Mouse (Mus musculus) cerebellum, adult 18-20 months (tissue): ENCODE data around the gene Sema5b.
A peak's percentile ranks its signal among the peaks of the same experiment; 100 is the strongest.

Experiments
- DNase-seq, 2 experiments: peaks; one replicate each; pipeline ENCODE4 v3.0.0; 2021

The Sema5b gene

DNA sequence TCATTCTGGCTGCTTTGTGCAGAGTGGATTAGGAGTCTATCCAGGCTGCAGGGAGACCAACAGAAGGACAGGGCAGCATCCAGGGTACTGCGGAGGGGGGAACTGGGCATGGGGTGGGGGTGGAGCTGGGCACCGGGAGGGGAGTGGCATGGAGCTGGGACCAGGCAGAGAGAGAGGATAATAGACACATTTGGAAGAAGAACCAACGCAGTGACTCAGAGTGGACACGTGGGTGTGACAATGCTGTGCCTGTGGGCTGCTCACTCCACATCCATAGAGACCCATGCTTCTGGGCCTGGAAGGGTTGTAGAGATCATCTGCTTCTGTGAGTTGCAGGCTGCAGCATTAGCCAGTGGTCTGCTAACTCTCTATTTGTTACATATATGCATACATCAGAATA is 107.9 kb downstream of the Sema5b start:
- DNase-seq: no peak

DNA sequence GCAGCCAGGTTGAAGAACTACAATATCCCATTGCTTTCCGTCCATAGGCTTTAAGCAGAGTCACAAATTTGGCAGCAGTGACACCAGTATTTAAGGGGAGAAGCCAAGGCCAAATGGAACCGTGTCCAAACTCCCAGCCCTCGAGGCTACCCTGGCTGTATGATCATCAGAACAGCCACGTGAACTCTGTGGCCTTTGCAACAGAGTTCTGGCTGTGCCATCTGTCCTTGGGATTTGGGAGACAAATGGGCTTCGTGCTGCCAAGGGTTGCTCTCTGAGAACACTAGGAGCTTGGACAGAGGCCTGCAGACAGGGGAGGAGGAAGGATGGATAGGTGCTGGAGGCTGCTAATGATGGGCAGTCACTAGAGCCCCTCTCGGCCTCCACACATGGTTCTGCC is 111.3 kb downstream of the Sema5b start:
- DNase-seq: peak; percentile 83 to 94

DNA sequence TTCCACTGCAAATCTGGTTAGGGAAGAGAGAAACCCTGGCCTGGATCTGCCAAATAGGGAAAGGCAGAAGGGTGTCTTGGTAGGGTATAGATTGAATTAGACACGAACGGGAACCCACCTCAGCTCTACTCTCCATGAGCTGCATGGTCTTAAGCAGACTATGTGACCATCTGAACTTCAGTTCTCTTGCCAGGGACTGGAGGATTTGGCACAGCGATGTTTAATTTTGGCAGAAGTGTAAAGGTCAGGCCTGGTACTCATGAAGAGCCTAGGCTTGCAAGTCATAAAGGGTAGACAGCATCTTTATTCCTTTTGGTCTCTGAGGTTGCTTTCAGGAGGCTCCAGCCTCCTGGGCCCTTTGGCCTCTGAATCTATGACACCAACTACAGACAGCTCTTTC is 111.8 kb downstream of the Sema5b start:
- DNase-seq: peak; percentile 62 to 64

DNA sequence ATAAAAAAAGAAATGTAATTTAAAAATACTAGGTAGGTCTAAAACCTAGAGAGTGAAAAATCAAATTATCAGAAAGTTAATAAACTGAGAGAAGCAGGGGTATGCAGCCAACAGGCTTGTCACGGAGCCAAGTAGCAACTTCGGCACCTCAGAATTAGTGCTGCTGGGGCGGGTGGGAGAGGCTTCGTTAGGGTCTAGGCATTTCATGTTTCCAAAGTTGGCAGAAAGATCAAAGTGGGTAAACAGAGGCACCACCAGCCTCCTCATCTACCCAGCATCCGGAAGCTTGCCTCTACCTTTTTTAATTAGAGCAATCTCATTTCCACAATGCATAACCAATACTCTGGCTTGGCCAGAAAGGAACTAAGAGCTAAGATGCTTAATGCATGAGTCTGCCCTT is 113.0 kb downstream of the Sema5b start:
- DNase-seq: no peak

- DNase-seq: no peak
Measured at GRCm38 (mm10) chr16:35660222-35660621, 119.3 kb downstream of the Sema5b start.

DNA sequence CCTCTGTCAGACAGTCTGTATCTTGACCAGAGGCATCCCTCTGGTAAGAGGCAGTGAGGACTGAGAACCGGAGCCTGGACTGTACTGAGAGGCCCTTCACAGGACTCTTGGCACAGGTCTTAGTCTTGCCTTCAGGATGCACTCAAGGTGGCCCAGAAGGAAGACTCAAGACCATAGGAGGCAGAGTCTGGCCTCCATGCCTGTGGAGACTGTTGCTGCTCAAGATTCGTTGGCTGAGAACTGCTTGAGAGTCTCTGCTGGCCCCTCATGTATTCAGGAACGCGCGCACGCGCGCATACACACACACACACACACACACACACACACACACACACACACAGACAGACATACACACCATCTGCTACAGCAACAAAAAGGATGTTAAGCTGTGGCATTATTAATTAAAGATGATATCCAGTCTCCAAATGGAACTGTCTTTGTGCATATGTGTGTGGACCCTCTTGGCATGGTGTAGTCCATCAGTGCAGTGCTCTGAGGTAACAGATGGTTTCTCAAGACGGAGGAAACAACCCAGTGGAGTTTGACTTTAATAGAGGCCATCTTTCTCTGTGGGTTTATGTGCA is 123.0 kb downstream of the Sema5b start:
- DNase-seq: no peak

DNA sequence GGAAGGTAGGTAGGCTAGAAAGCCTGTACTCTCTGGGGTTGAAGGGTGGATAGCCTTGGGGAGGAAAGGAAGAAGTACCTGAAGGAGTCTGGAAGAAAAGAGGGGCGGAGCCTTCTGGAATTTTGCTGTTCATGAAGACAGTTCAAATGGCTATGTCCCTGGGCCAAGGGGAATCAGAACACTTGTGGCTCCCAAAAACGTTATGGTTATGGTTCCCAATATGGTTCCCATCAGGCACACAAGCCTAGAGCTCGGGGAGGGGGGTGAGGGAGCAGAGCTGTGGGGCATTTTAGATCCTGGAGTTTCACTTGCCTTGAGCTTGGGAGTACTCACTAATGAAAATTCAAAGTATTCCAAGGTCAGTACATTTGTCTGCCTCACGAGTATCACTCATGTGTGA is 123.9 kb downstream of the Sema5b start:
- DNase-seq: no peak

- no peak for DNase-seq
Measured at GRCm38 (mm10) chr16:35677511-35678113, 136.7 kb downstream of the Sema5b start.

GRCm38 (mm10) chr16:35678476-35678875 is 137.5 kb downstream of the Sema5b start:
- DNase-seq: no peak

DNA sequence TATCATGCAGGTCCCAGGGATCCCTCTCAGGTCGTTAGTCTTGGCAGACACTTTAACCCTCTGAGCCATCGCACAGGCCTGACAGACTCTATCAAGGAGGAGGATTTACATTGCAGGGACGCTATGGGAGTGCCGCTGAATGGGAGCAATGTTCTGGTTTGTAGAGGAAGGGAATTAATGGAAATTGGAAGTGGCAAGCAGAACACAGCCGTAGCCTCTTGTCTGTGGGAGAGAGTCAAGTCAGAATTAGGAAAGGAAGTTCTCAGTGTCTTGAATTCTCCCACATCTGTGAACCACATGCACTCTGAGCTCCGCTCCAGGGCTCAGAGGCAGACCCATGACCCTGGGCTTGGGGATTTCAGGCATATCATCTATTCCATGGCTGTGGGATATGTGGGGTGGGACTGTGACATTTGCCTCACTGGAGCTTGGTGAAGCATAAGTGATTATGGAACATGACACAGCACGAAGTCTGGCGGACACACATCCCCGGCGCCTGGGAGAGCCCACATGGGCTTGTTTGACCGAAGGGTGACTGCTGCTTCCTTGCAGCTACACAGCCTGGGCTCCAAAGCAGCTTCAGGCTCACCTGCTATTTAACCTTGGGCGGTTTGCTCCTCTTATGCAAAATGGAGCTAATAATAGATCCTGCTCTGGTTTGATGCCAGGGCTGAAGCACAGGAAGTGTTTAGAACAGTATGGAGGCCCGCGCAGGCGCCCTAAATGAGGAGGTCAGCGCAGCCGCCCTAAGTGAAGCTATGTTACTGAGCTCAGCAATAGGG is 140.6 kb downstream of the Sema5b start:
- DNase-seq: peak; percentile 51 to 54

DNA sequence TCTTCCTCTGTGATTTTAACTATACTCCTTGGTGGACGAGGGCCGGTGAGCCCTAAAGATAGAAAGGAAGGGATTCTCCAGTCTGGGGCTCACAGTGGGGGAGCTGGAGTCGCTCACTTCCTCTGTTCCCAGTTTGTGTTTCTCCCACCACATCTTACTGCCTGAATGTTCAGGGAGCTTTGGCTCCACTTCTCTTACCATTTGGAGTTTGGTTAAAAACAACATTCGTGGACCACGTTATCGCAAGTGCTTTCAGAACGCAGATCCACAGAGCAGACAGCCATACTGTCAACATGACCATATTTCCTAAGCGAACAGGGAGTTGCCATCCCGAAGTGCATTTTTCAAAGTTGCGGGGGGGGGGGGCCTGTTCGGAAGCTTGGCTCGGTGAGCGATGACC is 144.1 kb downstream of the Sema5b start:
- DNase-seq: no peak

DNA sequence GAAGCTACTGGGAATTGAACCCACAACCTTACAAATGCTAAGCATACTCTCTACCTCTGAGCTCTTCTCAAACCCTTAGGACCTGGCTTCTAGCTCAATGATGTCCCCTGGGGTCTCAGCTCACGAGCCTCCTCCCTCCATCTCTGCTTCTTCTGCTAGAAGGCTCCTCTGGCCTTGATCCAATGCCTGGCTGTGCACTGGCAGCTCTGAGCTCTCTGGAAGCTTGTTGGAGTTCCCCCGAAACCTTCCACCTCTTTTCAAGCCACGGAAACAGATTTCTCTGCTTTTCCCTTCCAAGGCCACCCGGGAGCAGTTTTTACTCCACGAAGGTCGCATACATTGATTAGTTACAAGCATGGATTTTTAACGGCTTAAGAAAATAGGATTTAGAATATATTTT is 145.5 kb downstream of the Sema5b start:
- DNase-seq: peak; percentile 41 to 46

GRCm38 (mm10) chr16:35691606-35692005 is 150.7 kb downstream of the Sema5b start:
- no peak for DNase-seq

- DNase-seq: no peak
Measured at GRCm38 (mm10) chr16:35694250-35694846, 153.4 kb downstream of the Sema5b start.

DNA sequence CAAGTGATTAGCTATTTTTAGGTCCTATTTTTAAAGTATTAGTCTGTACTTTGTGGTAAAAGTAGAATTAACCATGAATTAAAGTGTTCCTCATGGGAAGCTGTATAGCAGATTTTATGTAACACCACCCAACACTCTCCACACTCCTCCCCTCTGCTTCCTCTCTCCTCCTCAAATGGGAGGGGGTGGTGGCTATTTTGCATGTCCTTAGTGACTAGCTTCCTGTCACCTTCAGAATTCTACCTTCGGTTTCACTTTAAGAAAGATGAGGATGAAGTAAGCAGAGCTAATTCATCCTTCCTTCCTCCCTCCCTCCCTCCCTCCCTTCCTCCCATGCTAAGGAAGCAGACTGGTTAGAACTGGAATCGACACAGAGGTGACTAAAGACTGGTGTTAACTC is 155.2 kb downstream of the Sema5b start:
- DNase-seq: no peak

GRCm38 (mm10) chr16:35701823-35702222 is 160.9 kb downstream of the Sema5b start:
- no peak for DNase-seq

- no peak for DNase-seq
Measured at GRCm38 (mm10) chr16:35703763-35704679, 163.1 kb downstream of the Sema5b start.

DNA sequence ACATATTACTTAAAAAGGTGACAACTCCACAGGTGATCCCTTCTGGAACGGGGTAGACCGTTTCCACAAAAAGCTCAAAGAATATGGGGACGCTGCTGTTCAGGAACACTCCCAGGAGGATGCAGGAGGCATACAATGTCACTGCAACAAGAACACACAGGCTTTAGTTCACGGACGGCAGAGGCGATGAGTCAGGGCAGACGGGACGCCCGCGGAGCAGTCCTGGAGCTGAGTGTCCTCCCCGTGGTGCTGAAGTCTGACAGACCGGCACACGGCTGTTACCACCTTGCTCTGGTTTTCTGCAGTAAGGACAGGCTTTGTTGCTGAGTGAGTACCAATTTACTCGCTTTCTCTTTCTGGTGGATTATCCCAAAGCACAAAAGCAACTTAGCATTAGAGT is 163.9 kb downstream of the Sema5b start:
- DNase-seq: no peak

DNA sequence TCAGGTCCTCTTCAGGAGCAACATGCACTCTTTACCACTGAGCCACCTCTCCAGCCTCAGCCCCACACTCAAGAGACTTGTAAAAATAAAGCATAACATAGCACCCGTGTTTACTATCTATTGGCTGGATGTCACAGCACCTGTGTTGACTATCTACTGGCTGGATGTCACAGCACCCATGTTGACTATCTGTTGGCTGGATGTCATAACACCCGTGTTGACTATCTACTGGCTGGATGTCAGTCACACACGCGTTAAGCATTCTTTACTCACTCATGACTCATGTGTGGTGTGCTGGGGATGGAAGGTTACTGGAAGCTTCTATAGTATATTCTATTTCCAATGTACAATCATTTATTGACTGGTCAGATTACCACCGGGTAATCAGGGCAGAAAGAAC is 166.1 kb downstream of the Sema5b start:
- no peak for DNase-seq

- no peak for DNase-seq
Measured at GRCm38 (mm10) chr16:35711004-35711403, 170.1 kb downstream of the Sema5b start.

DNA sequence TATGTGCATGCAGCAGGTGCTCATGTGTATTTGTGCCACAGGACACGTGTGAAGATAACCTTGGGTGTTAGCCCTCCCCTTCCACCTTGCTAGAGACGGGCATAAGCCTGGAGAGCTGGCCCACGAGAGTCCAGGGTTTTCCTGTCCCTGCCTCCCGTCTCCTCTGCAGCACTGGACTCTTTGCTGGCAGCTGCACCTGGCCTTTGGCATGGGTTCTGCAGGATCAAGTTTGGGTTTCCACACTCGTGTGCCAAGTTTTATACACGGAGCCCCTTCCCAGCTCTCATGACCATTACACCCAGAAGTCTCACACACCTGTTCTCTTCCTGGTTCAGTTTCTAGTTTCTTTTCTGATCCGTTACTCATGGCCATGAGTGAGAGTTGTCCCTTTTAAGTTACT is 172.7 kb downstream of the Sema5b start:
- no peak for DNase-seq
